Mouse (Mus musculus): ENCODE measurements around the gene Fbxw11. TPM values are rescaled to one million over a fixed set of nuclear protein-coding genes. Genes with fewer than 3 reads are reported as not detected.
"Not testable (repeated sequence)": the region's sequence is repeated elsewhere in the genome, so short reads cannot be mapped to it uniquely, and the experiment has no call there.

Gene Fbxw11
- total RNA-seq, 2 experiments from 2014 or later, result 111 to 120 TPM

DNA sequence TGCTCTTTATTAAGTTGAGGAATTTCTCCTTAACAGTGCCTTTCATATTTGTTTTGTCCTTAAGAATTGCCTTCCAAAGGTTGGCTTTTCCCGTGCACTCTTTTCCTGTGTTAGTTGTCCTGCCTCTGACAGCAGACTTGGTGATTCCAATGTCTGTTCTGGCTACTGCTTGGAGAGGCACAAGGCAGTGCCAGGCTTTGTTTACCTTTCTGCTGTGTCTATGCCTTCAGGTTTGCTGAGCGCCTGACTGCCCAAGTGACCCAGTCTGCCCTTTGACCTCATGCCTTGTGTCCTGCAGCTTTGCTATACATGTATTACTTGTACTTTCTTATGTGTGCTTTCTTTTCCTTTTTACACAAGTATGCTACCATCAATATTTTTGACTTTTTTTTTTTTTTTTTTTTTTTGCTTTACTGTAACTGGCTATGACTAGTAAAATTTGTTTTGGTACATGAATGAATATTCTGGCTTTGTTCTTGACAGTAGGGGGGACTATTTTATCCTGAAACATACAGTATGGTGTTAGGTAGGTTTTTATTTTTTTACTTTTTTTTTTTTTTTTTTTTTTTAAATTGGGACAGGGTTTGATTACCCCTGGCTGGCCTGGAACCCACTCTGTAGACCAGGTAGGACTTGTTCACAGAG lies 54.0 kb downstream of the Fbxw11 start:
- DNase-seq (ENCODE audit: low spot score in 2 of 2), result no peak
- intact Hi-C loops (cut with DNase I), result no loop called here

DNA sequence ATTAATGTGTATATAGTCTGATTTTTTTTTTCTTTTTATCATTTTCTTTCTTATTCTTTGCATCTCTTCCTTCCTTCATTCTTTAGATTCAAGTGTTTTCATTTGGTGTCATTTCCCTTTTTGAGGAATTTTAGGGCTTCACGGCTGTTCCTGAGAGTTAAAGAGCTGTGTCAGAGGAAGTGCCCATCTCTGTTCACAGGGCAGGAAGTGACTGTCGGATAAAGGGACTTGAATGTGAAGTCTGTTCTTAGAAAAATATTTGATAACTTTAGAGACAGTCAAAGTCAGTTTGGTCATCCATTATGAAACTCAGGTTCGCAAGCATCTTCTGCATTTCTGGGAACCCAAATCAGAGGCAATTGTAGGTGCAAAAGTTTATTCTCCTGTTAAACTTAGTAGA lies 55.2 kb downstream of the Fbxw11 start:
- intact Hi-C loops (cut with DNase I), result no loop called here
- DNase-seq (ENCODE audit: low spot score in 2 of 2), result no peak

DNA sequence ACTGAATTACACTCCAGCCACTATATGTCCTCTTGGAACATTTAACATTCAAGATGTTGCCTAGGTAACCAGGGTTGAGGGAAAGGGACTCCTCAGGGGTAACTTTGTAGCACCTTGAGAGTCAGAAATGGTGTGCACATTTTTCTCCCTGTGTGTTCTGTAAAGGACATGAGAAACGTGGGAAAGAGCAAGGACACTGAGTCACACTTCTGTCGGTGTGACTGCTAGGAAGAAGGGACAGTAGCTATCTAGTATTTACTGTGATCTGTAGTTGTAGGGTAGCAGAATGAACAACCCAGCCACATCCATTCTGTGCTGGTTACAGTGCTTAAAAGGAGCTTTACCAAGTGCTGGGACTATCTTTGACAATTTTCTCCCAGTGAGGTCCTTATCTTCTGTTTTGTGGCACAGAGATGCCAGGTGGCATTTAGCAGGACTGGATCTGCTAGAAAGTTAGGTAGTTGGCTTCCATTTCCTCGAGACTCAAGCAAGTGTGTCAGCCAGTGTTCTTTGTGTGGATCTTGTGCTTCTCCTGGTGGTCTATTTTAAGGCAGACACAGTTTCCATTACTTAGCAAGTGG lies 57.5 kb downstream of the Fbxw11 start:
- no peak for DNase-seq (ENCODE audit: low spot score in 2 of 2)
- intact Hi-C loops (cut with DNase I), result no loop called here

DNA sequence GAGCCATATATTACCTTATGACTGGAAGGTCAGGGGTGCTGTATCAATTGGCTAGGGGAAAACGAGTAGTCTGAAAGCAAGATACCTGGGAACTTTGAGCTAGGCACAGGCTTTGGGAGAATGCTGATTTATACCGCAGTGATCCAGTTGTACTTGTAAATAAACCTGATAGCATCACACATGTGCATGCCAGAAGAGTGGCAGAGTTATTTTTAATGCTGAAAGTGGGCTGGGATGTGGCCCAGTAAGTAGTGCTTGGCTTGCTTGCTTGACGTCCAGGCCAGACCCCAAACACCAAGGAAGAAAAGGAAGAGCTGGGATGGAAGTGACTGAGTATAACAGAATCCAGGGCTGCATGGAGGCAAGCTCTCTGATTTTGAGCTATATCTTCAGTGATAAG lies 59.0 kb downstream of the Fbxw11 start:
- DNase-seq (ENCODE audit: low spot score in 2 of 2), result no peak
- intact Hi-C loops (cut with DNase I), result no loop called here

DNA sequence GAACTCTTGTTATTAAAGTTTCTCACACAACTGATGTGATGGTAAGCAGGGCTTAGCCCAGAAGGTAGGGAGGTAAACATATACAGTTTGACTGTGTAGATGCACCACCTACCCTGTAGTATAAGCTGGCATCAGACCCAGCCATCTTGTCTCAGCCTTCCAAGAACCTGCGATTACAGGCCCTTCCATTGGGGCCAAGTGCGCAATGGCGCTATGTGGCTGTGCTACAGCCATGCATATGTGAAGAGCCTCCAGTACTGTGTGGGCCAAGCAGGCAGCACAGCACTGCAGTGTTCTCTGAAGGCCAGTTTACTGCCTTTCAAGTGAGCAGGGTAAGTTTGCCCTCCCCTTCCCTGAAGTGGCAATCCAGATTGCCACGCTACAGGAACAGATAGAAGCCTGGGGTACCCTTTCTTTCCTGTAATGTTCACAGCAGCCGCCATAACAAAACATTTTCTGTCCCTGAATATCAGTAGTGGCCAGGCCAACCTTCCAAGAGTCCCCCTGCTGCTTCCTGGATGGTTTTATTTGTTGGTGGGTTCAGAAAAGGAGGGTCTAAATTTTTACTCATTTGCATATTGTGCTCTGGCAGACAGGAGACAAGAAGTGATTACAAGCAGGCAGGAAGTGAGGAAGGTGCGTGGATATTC lies 61.8 kb downstream of the Fbxw11 start:
- DNase-seq (ENCODE audit: low spot score in 2 of 2), result no peak
- intact Hi-C loops (cut with DNase I), result no loop called here

DNA sequence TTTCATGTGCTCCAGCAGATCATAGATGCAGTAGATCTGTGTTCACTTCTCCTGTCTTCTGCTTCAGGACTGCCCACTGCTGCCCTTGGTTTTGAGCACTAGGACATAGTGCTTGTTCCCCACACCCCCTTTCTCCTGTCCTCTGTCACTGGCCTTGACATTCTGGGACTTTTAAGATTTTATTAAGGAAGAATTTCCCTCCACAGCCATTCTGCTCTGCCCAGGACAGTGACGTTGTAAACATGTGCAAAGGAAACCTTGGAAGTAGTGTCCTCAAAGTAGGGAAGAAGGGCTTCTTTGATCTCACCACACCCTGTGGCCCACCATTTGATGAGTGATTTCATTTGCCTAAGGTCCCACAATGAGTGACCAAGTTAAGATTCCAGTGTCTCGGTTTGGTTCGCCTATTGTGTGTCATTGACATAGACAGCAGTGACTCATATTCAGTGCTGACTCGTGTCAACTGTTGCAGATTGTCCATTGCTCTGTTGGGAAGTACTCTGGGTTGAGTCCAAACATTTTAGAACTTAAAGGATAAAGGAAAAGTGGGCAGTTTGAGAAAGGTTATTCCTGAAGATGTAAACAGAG lies 64.0 kb downstream of the Fbxw11 start:
- intact Hi-C loops (cut with DNase I), result loop anchor here (5.0 kb wide), 1 partner anchor 64 kb away; the partner anchor contains the start of gene Fbxw11
- DNase-seq (ENCODE audit: low spot score in 2 of 2), result no peak

DNA sequence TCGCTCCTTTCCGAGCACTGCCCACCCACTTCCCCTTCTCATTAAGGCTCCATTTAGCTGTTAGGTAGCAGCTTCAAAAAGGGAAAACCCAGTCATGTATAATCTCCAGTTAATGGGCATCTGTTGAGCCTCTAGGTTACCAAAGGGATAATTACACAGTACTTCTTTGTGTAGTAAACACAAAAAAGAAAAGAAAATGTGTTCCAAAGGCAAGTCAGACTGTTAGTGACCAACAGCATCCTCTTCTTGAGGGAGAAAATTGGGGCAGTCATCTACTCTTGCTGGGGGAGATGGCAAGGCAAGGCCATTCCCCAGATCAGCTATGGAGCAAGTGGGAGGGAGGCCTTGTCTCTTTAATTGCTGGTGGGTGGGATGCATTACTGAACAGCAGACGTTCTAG lies 65.0 kb downstream of the Fbxw11 start:
- intact Hi-C loops (cut with DNase I), result loop anchor here (5.0 kb wide), 1 partner anchor 65 kb away; the partner anchor contains the start of gene Fbxw11
- DNase-seq (ENCODE audit: low spot score in 2 of 2), result no peak

DNA sequence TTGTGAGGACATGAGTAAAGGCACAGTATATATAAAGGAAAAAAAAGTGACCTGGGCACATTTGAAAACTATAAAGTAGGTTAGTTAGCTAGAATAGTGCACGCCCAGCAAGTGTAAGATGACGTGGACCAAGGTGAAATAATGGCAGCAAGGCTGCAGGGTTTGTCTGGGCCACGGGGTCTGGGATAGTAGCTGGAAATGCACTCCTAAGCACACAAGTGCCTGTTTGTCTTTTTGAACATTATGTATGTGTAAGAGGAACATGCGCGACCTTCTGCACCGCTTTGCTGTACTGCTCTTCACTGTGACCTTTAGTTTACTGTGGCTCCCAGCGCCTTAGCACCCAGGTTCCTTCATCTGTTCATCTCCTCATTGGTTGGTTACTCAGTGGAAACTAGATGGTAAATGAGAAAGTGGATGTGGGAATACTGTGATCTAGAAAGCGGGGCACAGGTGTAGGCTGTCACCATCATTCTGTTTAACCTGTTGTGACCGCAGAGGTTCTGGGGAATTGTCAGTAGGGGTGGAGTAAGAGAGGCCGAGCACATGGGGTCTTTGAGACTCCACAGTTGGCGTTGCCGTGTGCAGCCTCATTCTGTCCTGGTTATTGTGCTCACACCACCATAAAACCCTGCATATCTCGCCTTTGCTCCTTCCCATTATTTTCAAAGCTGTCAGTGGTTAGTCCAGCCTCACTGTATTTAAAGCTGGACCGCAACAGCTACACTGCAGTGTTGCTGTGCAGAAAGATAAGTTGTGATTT lies 66.4 kb downstream of the Fbxw11 start:
- DNase-seq (ENCODE audit: low spot score in 2 of 2), result no peak
- intact Hi-C loops (cut with DNase I), result loop anchor here (2.0 to 5.0 kb wide), 2 partner anchors 67 to 82 kb away; partner anchors contain the start of gene Fbxw11

DNA sequence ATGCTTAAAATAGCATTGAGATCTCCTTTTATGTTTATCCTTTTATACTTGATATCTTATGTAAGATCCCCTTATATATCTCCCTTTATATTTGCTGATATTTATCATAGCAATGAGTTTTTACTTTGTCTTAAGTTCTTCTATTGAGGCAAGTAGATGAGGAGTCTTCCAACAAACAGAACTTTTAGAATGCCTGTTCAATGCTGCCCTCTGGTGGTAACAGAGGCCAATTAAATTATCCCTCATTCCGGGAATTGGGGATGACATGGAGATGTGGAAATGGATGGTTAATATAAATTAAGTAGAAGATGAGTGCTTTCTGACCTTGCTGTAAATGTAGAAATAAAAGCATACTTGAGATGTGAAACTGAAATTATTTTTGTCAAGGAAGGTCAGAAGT lies 67.0 kb downstream of the Fbxw11 start:
- intact Hi-C loops (cut with DNase I), result loop anchor here (2.0 to 5.0 kb wide), 2 partner anchors 67 to 83 kb away; partner anchors contain the start of gene Fbxw11
- DNase-seq (ENCODE audit: low spot score in 2 of 2), result peak; percentile 65 to 78

DNA sequence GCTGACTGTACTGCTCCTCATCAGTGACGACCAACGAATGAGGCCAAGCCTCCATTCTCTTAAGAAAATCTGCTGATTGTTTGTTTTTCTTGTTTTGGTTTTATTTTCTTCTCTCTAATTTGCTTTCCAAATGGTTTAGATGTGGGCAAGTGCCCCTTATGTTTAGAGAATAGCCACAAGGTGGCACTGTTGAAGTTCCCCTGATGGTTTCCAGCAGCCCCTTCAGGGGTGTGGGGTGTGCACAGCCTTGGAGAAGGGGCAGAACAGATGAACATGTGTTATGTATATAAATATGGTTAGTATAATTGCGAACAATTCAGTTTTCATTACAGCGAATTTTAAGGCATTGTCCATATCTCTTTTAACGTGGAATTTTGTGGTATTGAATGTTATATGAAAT lies 71.7 kb downstream of the Fbxw11 start:
- peak; percentile 44 to 49 for DNase-seq (ENCODE audit: low spot score in 2 of 2)
- intact Hi-C loops (cut with DNase I), result loop anchor here (2.0 to 10.0 kb wide), 2 partner anchors 259 to 435 kb away; partner anchors contain the start of gene Ubtd2

DNA sequence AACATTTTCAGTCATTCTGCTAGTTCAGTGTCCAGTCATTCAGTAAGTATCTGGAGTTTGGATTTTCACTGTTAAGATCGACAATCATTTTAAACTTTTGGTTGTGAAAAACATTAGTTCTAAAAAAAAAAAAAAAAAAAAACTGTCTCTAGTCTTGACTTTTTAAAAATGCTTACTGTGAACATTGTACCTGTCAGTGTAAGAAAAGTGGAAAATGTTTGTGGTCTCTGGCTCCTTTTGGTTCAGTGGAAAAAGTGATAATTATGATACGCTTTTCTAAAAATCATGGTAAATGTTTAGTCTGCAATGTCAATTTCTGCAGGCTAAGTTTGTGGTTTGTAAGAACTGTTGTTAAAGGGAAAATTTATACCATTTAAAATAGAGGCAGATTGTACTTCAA lies 72.4 kb downstream of the Fbxw11 start:
- no peak for DNase-seq (ENCODE audit: low spot score in 2 of 2)
- intact Hi-C loops (cut with DNase I), result loop anchor here (2.0 to 10.0 kb wide), 3 partner anchors 242 to 434 kb away; partner anchors contain the start of gene Ubtd2

DNA sequence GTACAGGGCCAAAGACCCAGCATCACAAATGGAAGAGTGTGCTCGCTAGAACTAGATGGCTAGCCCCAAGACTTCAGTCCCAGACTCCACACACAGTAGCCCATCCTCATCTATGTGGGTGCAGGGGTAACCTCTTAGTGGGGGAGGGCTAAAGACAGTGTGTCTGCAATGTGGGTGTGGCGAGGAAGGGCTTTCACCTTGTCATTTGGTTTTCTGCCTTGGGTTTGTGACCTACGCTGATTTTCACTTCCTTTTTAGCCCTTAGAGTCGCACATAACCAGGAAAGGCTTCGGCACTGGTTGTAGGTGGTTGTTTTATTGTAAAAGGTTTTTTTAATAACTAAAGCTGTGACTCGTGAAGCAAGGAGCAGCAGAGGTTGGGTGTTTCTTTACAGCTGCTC lies 73.0 kb downstream of the Fbxw11 start:
- intact Hi-C loops (cut with DNase I), result loop anchor here (2.0 to 10.0 kb wide), 3 partner anchors 242 to 433 kb away; partner anchors contain the start of gene Ubtd2
- no peak for DNase-seq (ENCODE audit: low spot score in 2 of 2)

DNA sequence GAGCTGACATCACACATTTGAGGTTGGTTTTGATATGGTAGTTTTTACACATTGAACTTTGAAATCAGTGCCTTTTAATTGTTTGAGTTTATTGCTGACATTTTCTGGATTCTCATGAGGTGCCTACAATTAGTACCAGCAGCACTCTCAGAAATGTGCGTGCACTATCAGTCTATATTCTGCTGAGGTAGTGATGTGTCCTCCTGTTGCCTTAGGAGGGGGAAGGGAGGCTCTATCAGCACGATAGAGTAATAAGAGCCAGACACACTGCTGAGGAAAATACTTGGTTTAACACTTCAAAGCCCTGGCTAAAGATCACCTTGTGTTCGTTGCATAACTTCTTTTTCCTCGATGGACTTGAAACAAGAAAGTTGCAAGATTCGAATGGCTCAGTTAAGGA lies 73.4 kb downstream of the Fbxw11 start:
- no peak for DNase-seq (ENCODE audit: low spot score in 2 of 2)
- intact Hi-C loops (cut with DNase I), result loop anchor here (2.0 to 10.0 kb wide), 3 partner anchors 241 to 433 kb away; partner anchors contain the start of gene Ubtd2

DNA sequence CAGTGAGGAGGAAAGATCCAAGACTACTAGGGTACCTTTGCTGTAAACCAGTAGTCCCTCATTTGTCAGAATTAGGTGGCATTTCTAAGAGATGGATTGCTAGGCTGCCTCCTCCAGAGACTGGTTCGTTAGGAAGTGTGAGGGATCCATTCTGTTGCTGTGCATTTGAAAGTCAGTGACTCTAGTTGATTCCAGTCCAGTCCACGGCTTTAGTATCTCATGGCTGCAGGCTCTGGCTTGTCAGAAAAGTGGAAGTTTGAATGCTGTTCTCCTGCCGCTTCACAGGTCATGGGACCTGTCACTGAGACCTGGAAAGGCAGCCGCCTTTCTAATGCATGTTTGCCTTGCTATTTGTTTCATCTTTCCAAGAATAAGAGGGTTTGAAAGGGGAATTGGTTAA lies 74.4 kb downstream of the Fbxw11 start:
- intact Hi-C loops (cut with DNase I), result loop anchor here (5.0 to 10.0 kb wide), 2 partner anchors 240 to 262 kb away; partner anchors contain the start of gene Ubtd2
- DNase-seq (ENCODE audit: low spot score in 2 of 2), result no peak

DNA sequence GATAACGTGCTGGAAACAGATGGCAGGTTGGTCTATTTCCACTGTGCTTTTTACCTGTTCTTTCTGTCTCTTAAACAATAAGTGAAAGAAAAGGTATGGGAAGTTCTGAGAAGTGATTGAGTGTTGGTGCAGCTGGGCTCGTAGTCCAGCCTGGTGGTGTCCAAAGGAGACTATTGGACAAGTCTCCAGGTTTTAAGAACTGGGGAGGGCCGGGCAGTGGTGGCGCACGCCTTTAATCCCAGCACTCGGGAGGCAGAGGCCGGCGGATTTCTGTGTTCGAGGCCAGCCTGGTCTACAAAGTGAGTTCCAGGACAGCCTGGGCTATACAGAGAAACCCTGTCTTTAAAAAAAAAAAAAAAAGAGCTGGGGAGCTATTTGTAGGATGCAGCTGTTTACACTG lies 75.2 kb downstream of the Fbxw11 start:
- intact Hi-C loops (cut with DNase I), result loop anchor here (5.0 to 10.0 kb wide), 2 partner anchors 240 to 263 kb away; partner anchors contain the start of gene Ubtd2
- DNase-seq (ENCODE audit: low spot score in 2 of 2), result not testable (repeated sequence)

DNA sequence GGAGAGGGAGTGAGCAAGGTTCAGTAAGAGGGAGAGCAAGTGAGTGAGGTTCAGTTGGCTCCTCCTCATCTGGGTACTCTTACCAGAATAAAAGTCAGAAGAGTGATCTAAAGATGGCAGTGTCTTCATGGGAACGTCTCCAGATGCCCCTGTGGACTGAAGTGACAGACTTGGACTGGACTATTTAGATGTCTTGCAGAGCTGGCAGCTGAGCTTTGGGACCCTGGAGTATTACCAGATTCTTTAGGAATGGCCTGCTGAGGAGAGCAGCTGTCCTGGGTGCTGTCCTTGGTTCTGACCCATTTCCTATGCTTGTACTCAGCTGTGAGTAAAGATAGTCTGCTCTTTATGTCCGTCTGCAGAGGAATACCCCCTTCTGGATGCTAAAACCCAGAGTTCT lies 75.8 kb downstream of the Fbxw11 start:
- intact Hi-C loops (cut with DNase I), result loop anchor here (5.0 to 10.0 kb wide), 2 partner anchors 239 to 264 kb away; partner anchors contain the start of gene Ubtd2
- no peak for DNase-seq (ENCODE audit: low spot score in 2 of 2)

DNA sequence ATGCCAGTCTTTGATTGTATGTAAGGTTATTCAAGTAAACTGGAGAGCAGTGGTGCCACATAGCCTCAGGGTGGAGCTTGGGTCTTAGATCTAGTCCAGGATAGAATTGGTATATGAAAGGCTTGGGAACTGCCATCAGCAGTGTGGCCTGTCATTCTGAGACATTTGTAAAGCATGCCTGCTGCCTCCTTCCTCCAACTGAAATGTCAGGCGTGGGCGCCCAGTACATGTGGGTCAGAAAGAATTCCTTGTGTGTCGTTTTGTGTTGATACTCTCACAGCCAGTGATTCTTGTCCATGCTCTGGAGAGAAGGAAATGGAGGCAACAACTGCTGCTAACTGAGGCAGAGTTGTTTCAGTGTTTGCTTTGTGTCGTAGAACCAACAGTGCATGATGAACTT lies 76.5 kb downstream of the Fbxw11 start:
- no peak for DNase-seq (ENCODE audit: low spot score in 2 of 2)
- intact Hi-C loops (cut with DNase I), result loop anchor here (5.0 to 10.0 kb wide), 2 partner anchors 238 to 264 kb away; partner anchors contain the start of gene Ubtd2

DNA sequence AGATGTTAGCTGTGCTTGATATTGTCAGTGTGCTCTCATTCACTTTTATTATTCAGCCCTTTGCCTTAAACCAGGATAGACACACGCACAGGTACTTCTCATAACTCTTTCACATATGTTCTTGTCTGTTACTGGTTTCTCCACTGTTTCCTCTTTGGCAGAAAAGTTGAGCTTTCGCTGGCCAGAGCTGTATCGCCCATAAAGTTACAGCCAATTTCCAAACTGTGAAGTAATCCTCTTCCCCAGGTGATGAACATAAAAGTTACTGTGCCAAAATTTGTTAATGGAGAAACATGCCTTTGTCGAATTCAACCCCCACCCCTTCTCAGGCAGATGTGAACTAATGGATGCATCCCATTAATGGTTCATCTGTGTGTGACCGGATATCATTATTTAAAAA lies 80.1 kb downstream of the Fbxw11 start:
- no peak for DNase-seq (ENCODE audit: low spot score in 2 of 2)
- intact Hi-C loops (cut with DNase I), result no loop called here

DNA sequence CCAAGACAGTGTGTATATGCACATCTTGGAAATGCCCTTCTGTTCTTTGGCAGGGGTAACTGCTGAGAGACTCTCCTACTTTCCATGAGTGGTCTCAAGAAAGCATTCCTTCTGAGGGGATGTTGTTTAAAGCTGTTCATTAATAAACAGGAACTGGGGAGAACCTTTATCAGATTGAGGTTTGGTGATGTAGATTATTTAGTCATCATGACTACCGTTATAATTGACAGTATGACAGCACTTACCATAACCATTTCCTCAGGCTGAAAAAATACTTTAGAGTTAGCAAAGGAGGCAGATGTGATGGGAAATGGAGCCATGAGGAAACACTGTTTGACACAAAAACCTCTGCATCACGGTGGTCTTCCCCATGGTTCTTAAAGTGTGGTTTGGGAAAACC lies 80.8 kb downstream of the Fbxw11 start:
- no peak for DNase-seq (ENCODE audit: low spot score in 2 of 2)
- intact Hi-C loops (cut with DNase I), result no loop called here
